Mouse (Mus musculus) effector memory CD4-positive, alpha-beta T cell, adult 7 months (primary cell): ENCODE results near the gene 4933411K16Rik. TPM values are rescaled to one million over a fixed set of nuclear protein-coding genes. Genes with fewer than 3 reads are reported as not detected.

Experiments
- polyA plus RNA-seq: library from polyadenylated mRNA; unstranded; fragments of 100-300 nt; shearing (Covaris generic); gene quantifications from one replicate; pipeline ENCODE4 v1.2.1, GENCODE M21; 2017

Gene 4933411K16Rik
- polyA plus RNA-seq, result not detected

DNA sequence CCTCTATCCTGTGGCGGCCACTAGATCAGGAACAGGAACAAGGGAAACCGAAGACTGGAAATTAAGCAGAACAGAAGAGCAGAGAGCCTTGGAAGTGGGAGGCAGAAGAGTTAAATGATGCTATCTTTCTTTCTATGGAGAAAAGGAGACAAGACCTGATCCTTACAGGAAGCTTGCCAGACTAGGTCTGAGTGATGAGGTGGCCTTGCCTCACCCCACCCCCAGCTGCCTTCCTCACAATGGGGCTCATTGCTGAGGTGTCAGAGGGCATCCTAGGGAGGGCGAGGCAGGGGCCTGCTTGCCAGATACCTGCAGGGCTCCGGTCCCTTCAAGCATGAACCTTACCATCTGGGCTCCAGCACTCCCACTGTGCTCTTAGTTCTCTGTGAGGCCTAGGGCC is at the start of gene 4933411K16Rik:
4933411K16Rik (plus strand) TSS at position 301 of the 400 bp plus-strand sequence.

DNA sequence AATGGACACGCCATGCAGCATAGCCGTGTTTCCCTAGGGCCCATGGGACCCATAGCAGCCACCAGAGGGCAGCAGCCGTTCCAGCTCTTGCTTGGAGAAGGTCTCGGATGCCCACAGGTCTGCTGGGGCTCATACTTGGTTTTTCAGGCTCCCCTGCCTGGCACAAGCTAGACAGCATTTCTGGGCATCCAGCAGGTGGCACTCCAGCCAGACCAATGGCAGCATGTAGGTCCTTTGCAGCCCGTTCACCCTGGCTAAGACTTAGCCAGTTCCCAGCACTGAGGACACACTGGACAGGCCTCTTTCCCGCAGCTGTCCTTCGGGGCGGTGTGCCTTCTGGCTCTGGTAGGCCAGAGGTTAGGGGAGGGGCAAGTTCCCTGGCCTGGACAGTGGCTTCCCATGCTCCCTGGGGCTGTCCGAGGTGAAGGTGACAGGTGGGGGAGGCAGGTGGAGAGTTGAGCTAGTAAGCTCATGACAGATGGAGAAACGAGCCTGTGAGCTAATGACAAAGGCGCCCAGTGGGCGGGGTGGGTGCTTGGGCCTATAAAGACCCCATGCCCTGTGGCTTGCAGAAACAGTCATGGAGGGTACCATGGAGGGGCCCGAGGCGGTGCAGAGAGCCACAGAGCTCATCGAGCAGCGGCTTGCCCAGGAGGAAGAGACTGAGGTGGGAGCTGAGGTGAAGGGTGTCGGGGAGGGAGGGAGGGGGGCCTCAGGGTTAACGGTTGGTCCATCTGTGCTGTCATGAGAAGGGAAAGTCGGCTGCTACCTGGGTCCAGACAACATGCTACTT is 16.4 kb upstream of the 4933411K16Rik start, which contains the start of gene Ankrd2:
Ankrd2 (plus strand) TSS at position 545 of the 793 bp plus-strand sequence.

GRCm38 (mm10) chr19:42045269-42046102 is 6.6 kb upstream of the 4933411K16Rik start, which contains the start of gene Hoga1:
TSS of gene Hoga1 (plus strand) at chr19:42045610.

DNA sequence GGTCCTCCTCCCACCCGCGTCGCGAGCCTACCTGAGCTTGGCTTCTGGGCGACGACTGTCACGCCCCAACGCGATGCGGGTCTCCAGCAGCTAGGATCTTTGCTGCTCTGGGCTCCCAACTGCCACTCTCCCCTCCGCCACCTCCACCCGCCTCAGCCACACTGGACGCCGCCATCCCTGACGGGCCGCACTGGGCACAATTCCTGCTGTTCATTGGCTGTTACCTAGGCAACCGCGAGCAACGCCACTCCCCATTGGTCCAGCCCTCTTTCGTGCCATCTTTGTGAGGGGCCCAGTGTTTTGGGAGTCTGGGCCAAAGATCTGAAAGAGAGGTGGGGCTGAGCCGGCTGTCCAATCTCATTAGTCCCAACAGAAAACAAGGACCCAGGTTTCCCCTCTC is 34.1 kb downstream of the 4933411K16Rik start, which contains the start of gene Morn4:
Morn4 (minus strand) TSS at position 192 of the 400 bp plus-strand sequence.

DNA sequence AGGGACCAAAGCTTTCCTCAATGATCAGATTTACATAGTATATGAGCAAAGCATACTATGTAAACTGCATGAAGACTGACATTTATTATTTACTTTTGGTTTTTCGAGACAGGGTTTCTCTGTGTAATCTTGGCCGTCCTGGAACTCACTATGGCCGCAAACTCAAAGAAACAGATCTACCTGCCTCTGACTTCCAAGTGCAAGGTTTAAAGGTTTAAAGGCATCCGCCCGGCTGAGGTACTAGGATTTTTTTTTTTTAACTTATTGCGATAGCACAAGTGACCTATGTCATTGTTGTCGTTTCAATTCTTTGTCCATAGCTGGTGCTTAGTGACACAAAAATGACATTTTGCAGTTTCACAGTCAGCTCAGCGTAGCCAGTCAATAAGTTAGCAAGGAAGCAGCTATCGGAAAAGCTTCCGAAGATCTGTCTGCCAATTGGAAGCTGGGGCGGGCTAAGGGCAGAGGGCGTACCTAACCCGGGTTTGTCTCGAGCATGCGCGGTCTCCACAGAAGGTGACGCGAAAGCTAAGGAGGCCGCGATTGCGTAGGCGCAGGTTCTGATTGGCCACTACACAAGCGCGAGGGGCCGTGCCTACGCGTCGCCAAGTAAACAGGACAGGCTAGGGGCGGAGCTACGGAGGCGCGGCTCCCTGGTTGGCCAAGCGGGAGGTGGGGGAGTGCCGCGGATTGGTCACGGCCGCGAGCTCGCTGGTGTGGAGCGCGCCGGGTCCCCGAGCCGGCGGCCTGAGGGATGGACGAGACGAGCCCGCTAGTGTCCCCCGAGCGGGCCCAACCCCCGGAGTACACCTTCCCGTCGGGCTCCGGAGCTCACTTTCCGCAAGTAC is 37.9 kb downstream of the 4933411K16Rik start, which contains the start of gene Pi4k2a:
Pi4k2a (plus strand) TSS at position 723 of the 848 bp plus-strand sequence.

Other genes with a start within 250 kb of the 4933411K16Rik start
- 5.5 TPM for gene Frat1, start 222.3 kb upstream of the 4933411K16Rik start, polyA plus RNA-seq
- 69.2 TPM for gene Frat2, start 204.1 kb upstream of the 4933411K16Rik start, polyA plus RNA-seq
- gene Rrp12, start 156.1 kb upstream of the 4933411K16Rik start, polyA plus RNA-seq, result 30.7 TPM
- 146 TPM for gene Pgam1, start 140.3 kb upstream of the 4933411K16Rik start, polyA plus RNA-seq
- gene Exosc1, start 118.8 kb upstream of the 4933411K16Rik start, polyA plus RNA-seq, result 64.2 TPM
- gene Zdhhc16, start 118.8 kb upstream of the 4933411K16Rik start, polyA plus RNA-seq, result 35.3 TPM
- gene Mms19, start 71.1 kb upstream of the 4933411K16Rik start, polyA plus RNA-seq, result 59.3 TPM
- gene Ubtd1, start 70.5 kb upstream of the 4933411K16Rik start, polyA plus RNA-seq, result 4.7 TPM
- gene Ankrd2, start 16.2 kb upstream of the 4933411K16Rik start, polyA plus RNA-seq, result not detected
- gene Hoga1, start 6.6 kb upstream of the 4933411K16Rik start, polyA plus RNA-seq, result 0.23 TPM
- 0.69 TPM for gene Morn4, start 34.1 kb downstream of the 4933411K16Rik start, polyA plus RNA-seq
- gene Pi4k2a, start 38.2 kb downstream of the 4933411K16Rik start, polyA plus RNA-seq, result 59.8 TPM
- 26.1 TPM for gene Avpi1, start 76.8 kb downstream of the 4933411K16Rik start, polyA plus RNA-seq
- 15.8 TPM for gene Marveld1, start 95.2 kb downstream of the 4933411K16Rik start, polyA plus RNA-seq
- gene Zfyve27, start 111.7 kb downstream of the 4933411K16Rik start, polyA plus RNA-seq, result 56.3 TPM
- not detected for gene Sfrp5, start 150.0 kb downstream of the 4933411K16Rik start, polyA plus RNA-seq
- gene Golga7b, start 195.3 kb downstream of the 4933411K16Rik start, polyA plus RNA-seq, result not detected